Mouse (Mus musculus) hindbrain, postnatal 0 days (tissue): ENCODE data around the gene Ephx4. TPM values are rescaled to one million over a fixed set of nuclear protein-coding genes. Genes with fewer than 3 reads are reported as not detected.

Experiments used
- ATAC-seq: fragments of 200-750 bp; cut with Nextera tagmentation; 2 replicates; pipeline ENCODE4 v1.8.0; 2017; ENCODE audit warnings: mild to moderate bottlenecking, moderate TSS enrichment, moderate library complexity
- DNase-seq: peaks from one replicate; pipeline ENCODE4 v3.0.0-alpha.2; 2015; ENCODE audit warnings: low spot score
- H3K27ac ChIP-seq: fragments of 300-500 bp; sonication (generic); 2 replicates; pipeline ENCODE4 v1.5.1; 2014; ENCODE audit warnings: mild to moderate bottlenecking
- H3K27me3 ChIP-seq: fragments of 300-500 bp; sonication (generic); 2 replicates; pipeline ENCODE4 v1.6.1; 2014; ENCODE audit warnings: low read length, mixed read lengths; ENCODE audit not compliant: insufficient read depth
- H3K36me3 ChIP-seq: fragments of 300-500 bp; sonication (generic); 2 replicates; pipeline ENCODE4 v1.6.1; 2014; ENCODE audit warnings: low read length, mixed read lengths; ENCODE audit not compliant: insufficient read depth
- H3K4me1 ChIP-seq: fragments of 300-500 bp; sonication (generic); 2 replicates; pipeline ENCODE4 v1.6.1; 2014; ENCODE audit warnings: antibody characterized with exemption, low read length, mixed read lengths; ENCODE audit not compliant: insufficient read depth
- H3K4me2 ChIP-seq: fragments of 300-500 bp; sonication (generic); 2 replicates; pipeline ENCODE4 v1.6.1; 2014; ENCODE audit warnings: low read depth, mild to moderate bottlenecking, low read length, moderate library complexity, mixed read lengths
- H3K4me3 ChIP-seq: fragments of 300-500 bp; sonication (generic); 2 replicates; pipeline ENCODE4 v1.5.1; 2014; ENCODE audit warnings: low read length
- H3K9ac ChIP-seq: fragments of 300-500 bp; sonication (generic); replicated peaks from 2 replicates; pipeline ENCODE4 v1.6.1; 2014; ENCODE audit warnings: mild to moderate bottlenecking, low read length, moderate library complexity, mixed read lengths
- H3K9me3 ChIP-seq: fragments of 300-500 bp; sonication (generic); 2 replicates; pipeline ENCODE4 v1.6.1; 2016; ENCODE audit warnings: low read length, mixed read lengths
- CTCF ChIP-seq: IDR thresholded peaks from 2 replicates; pipeline ENCODE4 v1.5.1; 2016; ENCODE audit warnings: antibody characterized with exemption, control low read depth, low read depth
- WGBS: fragments of 180-500 bp; shearing (Covaris S2); extraction: QIAGEN DNeasy Blood & Tissue Kit; methylation state at CpG from one replicate; pipeline ENCODE4 v1.1.7; 2014; 5-methylcytosine and 5-hydroxymethylcytosine counted together
- polyA plus RNA-seq: library from polyadenylated mRNA; unstranded; fragments of >200 nt; fragmentation: Nextera tagmentation; extraction: Ambion mirVana; gene quantifications from 2 replicates; pipeline ENCODE4 v1.2.1, GENCODE M21; 2015
- total RNA-seq: library from RNA; depleted of rRNA; stranded (reverse); fragments of >200 nt; gene quantifications from 2 replicates; pipeline ENCODE4 v1.2.3, GENCODE M21; 2014; rRNA removed

The Ephx4 gene
- total RNA-seq (1.8 and 8.1 TPM in 2 replicates), polyA plus RNA-seq (5.5 and 5.9 TPM in 2 replicates)

DNA sequence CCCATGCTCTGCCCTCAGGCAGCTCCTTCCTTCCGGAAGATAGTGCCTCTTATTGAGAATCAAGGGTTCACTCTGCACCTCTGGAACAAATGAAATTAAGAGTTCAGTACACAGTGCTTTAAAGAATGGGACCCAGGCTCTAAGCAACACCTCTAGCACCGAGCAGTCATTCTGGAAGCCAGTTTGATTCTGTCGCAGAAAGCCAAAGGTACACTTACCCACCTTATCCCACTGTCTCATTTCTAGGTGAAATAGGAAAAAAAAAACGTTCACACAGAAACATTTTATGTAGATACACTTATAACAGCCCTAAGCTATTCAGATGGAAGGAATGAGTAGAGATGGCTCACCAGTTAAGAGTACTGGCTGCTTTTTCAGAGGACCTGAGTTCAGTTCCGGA, at the start of gene Ephx4:
Gene Ephx4, plus strand, starts transcription at position 301 of the 400 bp plus-strand sequence.
- no peak for DNase-seq
- Histone ChIP-seq H3K9ac (peak within 1 kb of the TSS; percentile 58), H3K4me3 (peak within 1 kb of the TSS; percentile 71), H3K9me3 (no peaks in the 10 kb centered on the region), H3K27ac (no peak within 1 kb of the TSS), H3K4me2 (peak within 1 kb of the TSS; percentile 98), H3K36me3 (no peaks in the 10 kb centered on the region), H3K4me1 (no peaks in the 10 kb centered on the region), H3K27me3 (no peaks in the 10 kb centered on the region; the same call in 1 of the 2 replicates)
- no peak for TF ChIP-seq CTCF
- no peak for ATAC-seq
- 17% methylated on average over 5 of the region's 5 CpGs for WGBS

DNA sequence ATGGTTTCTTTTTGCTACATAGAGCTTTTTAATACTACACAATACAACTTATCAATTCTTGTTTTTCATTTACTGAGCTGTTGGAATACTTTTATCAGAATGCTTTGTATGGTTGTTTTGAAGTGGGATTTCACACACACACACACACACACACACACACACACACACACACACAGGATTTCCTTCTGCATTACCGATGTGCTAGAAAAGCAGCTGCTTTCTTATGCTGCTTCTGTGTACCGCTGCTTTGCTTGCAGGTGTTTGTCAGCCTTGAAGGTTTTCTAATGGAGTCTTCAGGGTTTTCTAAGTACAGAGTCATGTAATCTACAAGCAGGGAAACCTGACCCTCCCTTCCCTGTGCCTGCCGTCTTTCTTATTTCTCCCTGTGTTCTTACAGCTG, 48.6 kb upstream of the Ephx4 start:
- Histone ChIP-seq H3K36me3 (no peaks in the 10 kb centered on the region), H3K9me3 (no peaks in the 10 kb centered on the region), H3K9ac (no peak overlapping the region), H3K4me1 (no peaks in the 10 kb centered on the region), H3K4me3 (no peak overlapping the region), H3K27me3 (no peaks in the 10 kb centered on the region), H3K4me2 (no peak overlapping the region), H3K27ac (no peak overlapping the region)
- TF ChIP-seq CTCF: no peak
- ATAC-seq (no peak), DNase-seq (no peak)
- 69% methylated on average over 3 of the region's 3 CpGs for WGBS

- no peak for TF ChIP-seq CTCF
- WGBS: 57% methylated on average over 1 of the region's 1 CpGs
- Histone ChIP-seq H3K4me3 (no peak overlapping the region), H3K27me3 (no peaks in the 10 kb centered on the region), H3K36me3 (no peaks in the 10 kb centered on the region), H3K4me1 (no peaks in the 10 kb centered on the region), H3K9ac (no peak overlapping the region), H3K9me3 (no peaks in the 10 kb centered on the region), H3K27ac (no peak overlapping the region), H3K4me2 (no peak overlapping the region)
- no peak for DNase-seq
- no peak for ATAC-seq
These were observed 46.7 kb upstream of the Ephx4 start for GRCm38 (mm10) chr5:107355801-107356200.

DNA sequence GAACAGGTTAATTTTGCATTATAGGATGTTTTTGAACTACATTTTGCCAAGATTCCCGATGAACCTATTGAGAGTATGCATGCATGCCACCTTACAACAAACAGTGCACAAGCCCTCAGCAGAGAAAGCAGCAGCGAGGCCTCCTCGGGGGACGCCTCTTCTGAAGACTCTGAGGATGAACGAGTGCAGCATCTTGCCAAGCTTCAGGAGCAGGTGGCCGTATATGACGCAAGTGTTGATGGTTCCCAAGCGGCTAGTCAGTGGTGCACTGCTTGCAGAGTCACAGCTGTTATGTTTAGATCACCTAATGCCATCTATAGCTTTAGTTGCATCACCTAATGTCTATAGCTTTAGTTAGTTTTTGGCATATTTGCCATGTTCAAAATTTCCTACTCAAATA, 44.8 kb upstream of the Ephx4 start:
- Histone ChIP-seq H3K4me2 (no peak overlapping the region), H3K27me3 (no peaks in the 10 kb centered on the region), H3K36me3 (no peaks in the 10 kb centered on the region), H3K9me3 (no peaks in the 10 kb centered on the region), H3K4me1 (no peaks in the 10 kb centered on the region), H3K9ac (no peak overlapping the region), H3K4me3 (no peak overlapping the region), H3K27ac (no peak overlapping the region)
- DNase-seq (no peak), ATAC-seq (no peak)
- WGBS: 82% methylated on average over 8 of the region's 8 CpGs
- no peak for TF ChIP-seq CTCF

GRCm38 (mm10) chr5:107359395-107360053, 43.0 kb upstream of the Ephx4 start:
- peak; percentile 85 for DNase-seq
- Histone ChIP-seq H3K4me2 (peak overlapping the region; percentile 54), H3K9ac (peak overlapping the region; percentile 56), H3K27ac (peak overlapping the region; percentile 70), H3K9me3 (no peaks in the 10 kb centered on the region), H3K27me3 (no peaks in the 10 kb centered on the region), H3K4me3 (peak overlapping the region; percentile 59), H3K4me1 (no peaks in the 10 kb centered on the region), H3K36me3 (no peaks in the 10 kb centered on the region)
- peak; percentile 98 for ATAC-seq
- WGBS: 2% methylated on average over 31 of the region's 40 CpGs
- TF ChIP-seq CTCF: no peak

DNA sequence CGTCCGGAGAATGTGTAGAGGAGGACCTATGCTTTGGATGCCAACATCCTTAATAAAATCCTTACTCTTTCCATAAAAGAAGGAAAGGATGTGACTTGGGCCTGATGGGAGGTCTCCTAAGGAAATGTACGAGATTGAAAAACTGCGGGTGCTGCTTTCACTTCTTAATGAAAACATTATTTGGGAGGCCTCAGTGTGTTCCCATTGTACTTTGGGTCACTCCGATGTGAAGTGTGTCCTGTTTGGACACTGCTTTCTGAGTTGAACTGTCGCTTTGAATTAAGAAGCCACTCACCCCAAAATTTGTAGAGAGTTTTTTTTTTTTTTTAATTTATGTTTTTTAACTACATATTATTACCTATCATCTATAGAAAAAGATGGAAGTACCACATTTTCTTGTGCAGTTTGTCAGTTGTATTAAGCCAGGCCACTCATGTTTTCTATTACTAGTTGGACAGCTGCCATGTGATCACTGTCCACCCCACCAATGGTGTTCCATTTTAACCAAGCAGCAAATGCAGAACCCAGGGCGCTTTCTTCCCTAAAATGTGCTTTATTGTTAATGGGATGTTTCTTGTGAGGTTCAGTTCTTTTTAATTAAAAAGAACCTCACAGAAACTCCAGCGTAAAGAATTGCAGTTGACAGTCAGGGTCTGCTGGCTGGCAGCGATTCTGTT, 42.3 kb upstream of the Ephx4 start:
- DNase-seq (peak; percentile 32), ATAC-seq (0 out of 2 replicates have a peak, but pooled peaks have one; percentile 18)
- peak overlapping the region; percentile 59 for H3K4me3 ChIP-seq
- no peak for TF ChIP-seq CTCF
- WGBS: 10% methylated on average over 9 of the region's 9 CpGs
- no peaks in the 10 kb centered on the region for H3K4me1 ChIP-seq
- H3K27ac ChIP-seq: peak overlapping the region; percentile 70; the same call in 1 of the 2 replicates
- H3K27me3 ChIP-seq: no peaks in the 10 kb centered on the region
- H3K4me2 ChIP-seq: peak overlapping the region; percentile 54
- peak overlapping the region; percentile 56 for H3K9ac ChIP-seq
- H3K36me3 ChIP-seq: no peaks in the 10 kb centered on the region
- H3K9me3 ChIP-seq: no peaks in the 10 kb centered on the region

DNA sequence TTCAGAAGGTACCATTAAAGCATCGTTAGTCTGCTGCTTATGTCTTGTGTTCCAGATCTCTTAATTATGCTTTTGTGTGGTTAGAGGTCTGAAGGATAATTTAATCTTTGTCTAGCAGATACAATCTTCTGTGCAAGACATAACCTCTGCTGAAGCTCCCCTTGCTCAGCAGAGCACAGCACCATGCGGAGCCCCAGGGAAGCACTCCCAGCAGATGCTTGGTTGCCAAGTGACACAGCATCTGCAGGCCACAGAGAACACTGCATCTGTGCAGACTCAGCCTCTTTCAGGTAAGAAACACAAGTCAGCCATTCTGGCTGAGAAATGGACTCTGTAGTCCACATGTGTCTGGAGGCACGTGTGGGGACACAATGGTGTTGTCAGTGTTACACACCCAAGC, 32.5 kb upstream of the Ephx4 start:
- ATAC-seq: no peak
- WGBS: 58% methylated on average over 3 of the region's 3 CpGs
- DNase-seq: peak; percentile 15
- H3K4me2 ChIP-seq: no peak overlapping the region
- TF ChIP-seq CTCF: no peak
- no peak overlapping the region for H3K4me3 ChIP-seq
- peaks cover 4% of the 10 kb centered on the region; the same call in 1 of the 2 replicates for H3K36me3 ChIP-seq
- no peaks in the 10 kb centered on the region for H3K27me3 ChIP-seq
- H3K9me3 ChIP-seq: no peaks in the 10 kb centered on the region
- no peak overlapping the region for H3K27ac ChIP-seq
- H3K9ac ChIP-seq: no peak overlapping the region
- H3K4me1 ChIP-seq: no peaks in the 10 kb centered on the region
